Mouse (Mus musculus): ENCODE results near the gene Ephb2. TPM values are rescaled to one million over a fixed set of nuclear protein-coding genes. Genes with fewer than 3 reads are reported as not detected.

The Ephb2 gene
- polyA plus RNA-seq, 1 experiment from 2014 or later, result 22.0 TPM

GRCm38 (mm10) chr4:136651882-136652527, 183.8 kb downstream of the Ephb2 start:
- Histone ChIP-seq H3K4me2 (replicated peaks) (no peak overlapping the region), H3K27ac (peak overlapping the region; percentile 4; the same call in 1 of the 2 replicates), H3K9ac (no peak overlapping the region), H3K4me3 (no peak overlapping the region), H3K9me3 (0 out of 2 replicates have a peak, but pooled peaks cover 2% of the 10 kb centered on the region), H3K4me1 (peaks cover 15% of the 10 kb centered on the region), H3K36me3 (peaks cover 40% of the 10 kb centered on the region), H3K27me3 (replicated peaks) (no peaks in the 10 kb centered on the region)
- WGBS, result 81% methylated on average over 13 of the region's 13 CpGs
- ATAC-seq (ENCODE audit: low FRiP score, low read depth), result peak; percentile 25; the same call in 1 of the 2 replicates

DNA sequence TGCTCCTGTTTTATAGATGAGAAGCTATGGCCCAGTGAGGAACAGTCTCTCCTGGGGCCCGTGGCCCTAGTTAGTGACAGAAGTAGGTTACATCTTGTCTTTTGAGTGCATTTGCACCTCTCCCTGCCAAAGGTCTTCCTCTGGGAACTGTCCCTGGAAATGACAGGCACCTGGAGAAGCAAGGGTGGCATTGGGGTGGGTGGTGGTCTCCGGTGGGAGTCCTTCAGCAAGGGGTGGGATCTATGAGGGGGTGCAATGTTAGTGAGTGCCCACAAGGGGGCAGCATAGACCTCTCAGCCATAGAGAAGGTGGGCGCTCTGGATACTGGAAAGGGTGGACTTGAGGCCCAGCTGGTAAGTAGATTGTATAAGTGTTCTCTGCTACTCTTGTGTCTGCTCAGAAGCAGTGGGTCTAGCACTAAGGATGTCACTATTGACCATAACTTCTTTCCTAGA, 184.4 kb downstream of the Ephb2 start:
- 67% methylated on average over 3 of the region's 3 CpGs for WGBS
- Histone ChIP-seq H3K4me3 (no peak overlapping the region), H3K36me3 (peaks cover 34% of the 10 kb centered on the region), H3K9me3 (0 out of 2 replicates have a peak, but pooled peaks cover 7% of the 10 kb centered on the region), H3K27ac (no peak overlapping the region), H3K9ac (no peak overlapping the region), H3K4me1 (peaks cover 15% of the 10 kb centered on the region), H3K27me3 (replicated peaks) (no peaks in the 10 kb centered on the region), H3K4me2 (replicated peaks) (no peak overlapping the region)
- no peak for ATAC-seq (ENCODE audit: low FRiP score, low read depth)

DNA sequence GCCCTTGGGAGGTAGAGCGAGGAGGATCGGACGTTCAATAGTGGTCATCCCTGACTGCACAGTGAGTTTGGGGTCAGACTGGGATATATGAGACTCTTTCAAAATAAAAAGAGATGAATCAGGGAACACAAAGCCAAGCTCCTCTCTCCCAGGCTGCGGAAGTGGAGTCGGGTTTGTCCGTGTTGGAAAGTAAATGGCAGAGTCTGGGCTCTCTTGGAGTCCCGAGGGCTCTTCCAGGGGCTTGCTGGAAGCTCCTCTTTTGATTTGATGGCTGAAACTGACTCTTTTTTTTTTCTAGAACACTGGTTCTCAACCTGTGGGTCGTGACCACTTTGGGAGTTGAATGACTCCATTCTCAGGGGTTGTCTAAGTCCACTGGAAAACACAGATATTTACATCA, 185.5 kb downstream of the Ephb2 start:
- no peaks in the 10 kb centered on the region for H3K27me3 ChIP-seq (replicated peaks)
- H3K9ac ChIP-seq, result no peak overlapping the region
- WGBS, result 87% methylated on average over 8 of the region's 8 CpGs
- 0 out of 2 replicates have a peak, but pooled peaks cover 7% of the 10 kb centered on the region for H3K9me3 ChIP-seq
- H3K27ac ChIP-seq, result no peak overlapping the region
- H3K4me3 ChIP-seq, result no peak overlapping the region
- ATAC-seq (ENCODE audit: low FRiP score, low read depth), result no peak
- peaks cover 15% of the 10 kb centered on the region for H3K4me1 ChIP-seq
- peaks cover 23% of the 10 kb centered on the region for H3K36me3 ChIP-seq
- H3K4me2 ChIP-seq (replicated peaks), result no peak overlapping the region

- H3K27ac ChIP-seq, result no peak overlapping the region
- no peak overlapping the region for H3K9ac ChIP-seq
- WGBS, result 42% methylated on average over 13 of the region's 13 CpGs
- peaks cover 15% of the 10 kb centered on the region for H3K4me1 ChIP-seq
- H3K4me3 ChIP-seq, result no peak overlapping the region
- no peaks in the 10 kb centered on the region for H3K27me3 ChIP-seq (replicated peaks)
- H3K9me3 ChIP-seq, result 0 out of 2 replicates have a peak, but pooled peaks cover 7% of the 10 kb centered on the region
- H3K36me3 ChIP-seq, result peaks cover 17% of the 10 kb centered on the region
- H3K4me2 ChIP-seq (replicated peaks), result 0 out of 2 replicates have a peak overlapping the region, but pooled peaks have one; percentile 2
- ATAC-seq (ENCODE audit: low FRiP score, low read depth), result no peak
Observed at GRCm38 (mm10) chr4:136649480-136650196, 186.2 kb downstream of the Ephb2 start.

GRCm38 (mm10) chr4:136648922-136649479, 186.8 kb downstream of the Ephb2 start:
- Histone ChIP-seq H3K27me3 (replicated peaks) (no peaks in the 10 kb centered on the region), H3K4me1 (peaks cover 15% of the 10 kb centered on the region), H3K4me3 (no peak overlapping the region), H3K36me3 (peaks cover 10% of the 10 kb centered on the region), H3K27ac (no peak overlapping the region), H3K9me3 (0 out of 2 replicates have a peak, but pooled peaks cover 7% of the 10 kb centered on the region), H3K9ac (no peak overlapping the region), H3K4me2 (replicated peaks) (0 out of 2 replicates have a peak overlapping the region, but pooled peaks have one; percentile 2)
- 16% methylated on average over 11 of the region's 11 CpGs for WGBS
- ATAC-seq (ENCODE audit: low FRiP score, low read depth), result no peak

GRCm38 (mm10) chr4:136638890-136639289, 196.9 kb downstream of the Ephb2 start:
- Histone ChIP-seq H3K27me3 (replicated peaks) (peaks cover 36% of the 10 kb centered on the region), H3K9ac (0 out of 2 replicates have a peak overlapping the region, but pooled peaks have one; percentile 21), H3K4me2 (replicated peaks) (peak overlapping the region; percentile 89), H3K4me1 (peaks cover 18% of the 10 kb centered on the region), H3K4me3 (no peak overlapping the region), H3K9me3 (no peaks in the 10 kb centered on the region), H3K36me3 (no peaks in the 10 kb centered on the region), H3K27ac (no peak overlapping the region)
- ATAC-seq (ENCODE audit: low FRiP score, low read depth), result no peak
- 2% methylated on average over 10 of the region's 10 CpGs for WGBS

- WGBS, result 29% methylated on average over 7 of the region's 7 CpGs
- H3K27me3 ChIP-seq (replicated peaks), result peaks cover 36% of the 10 kb centered on the region
- no peak overlapping the region for H3K27ac ChIP-seq
- peak overlapping the region; percentile 49; the same call in 1 of the 2 replicates for H3K9ac ChIP-seq
- H3K36me3 ChIP-seq, result no peaks in the 10 kb centered on the region
- peak; percentile 38 for ATAC-seq (ENCODE audit: low FRiP score, low read depth)
- H3K4me3 ChIP-seq, result no peak overlapping the region
- H3K4me1 ChIP-seq, result peaks cover 18% of the 10 kb centered on the region
- no peaks in the 10 kb centered on the region for H3K9me3 ChIP-seq
- H3K4me2 ChIP-seq (replicated peaks), result peak overlapping the region; percentile 89
Observed at GRCm38 (mm10) chr4:136638230-136638750, 197.5 kb downstream of the Ephb2 start.

- Histone ChIP-seq H3K4me2 (replicated peaks) (peak overlapping the region; percentile 89), H3K4me1 (peaks cover 18% of the 10 kb centered on the region), H3K9ac (peak overlapping the region; percentile 49), H3K36me3 (no peaks in the 10 kb centered on the region), H3K27ac (no peak overlapping the region), H3K4me3 (peak overlapping the region; percentile 49), H3K27me3 (replicated peaks) (peaks cover 39% of the 10 kb centered on the region), H3K9me3 (no peaks in the 10 kb centered on the region)
- peak; percentile 68 for ATAC-seq (ENCODE audit: low FRiP score, low read depth)
- 4% methylated on average over 76 of the region's 76 CpGs for WGBS
Observed at GRCm38 (mm10) chr4:136637563-136638229, 198.1 kb downstream of the Ephb2 start.

- no peaks in the 10 kb centered on the region for H3K9me3 ChIP-seq
- no peak overlapping the region for H3K27ac ChIP-seq
- ATAC-seq (ENCODE audit: low FRiP score, low read depth), result peak; percentile 44; the same call in 1 of the 2 replicates
- peaks cover 18% of the 10 kb centered on the region for H3K4me1 ChIP-seq
- peak overlapping the region; percentile 49 for H3K4me3 ChIP-seq
- WGBS, result 19% methylated on average over 37 of the region's 37 CpGs
- peak overlapping the region; percentile 49 for H3K9ac ChIP-seq
- no peaks in the 10 kb centered on the region for H3K36me3 ChIP-seq
- H3K27me3 ChIP-seq (replicated peaks), result peaks cover 40% of the 10 kb centered on the region
- peak overlapping the region; percentile 89 for H3K4me2 ChIP-seq (replicated peaks)
Observed at GRCm38 (mm10) chr4:136636983-136637562, 198.7 kb downstream of the Ephb2 start.

DNA sequence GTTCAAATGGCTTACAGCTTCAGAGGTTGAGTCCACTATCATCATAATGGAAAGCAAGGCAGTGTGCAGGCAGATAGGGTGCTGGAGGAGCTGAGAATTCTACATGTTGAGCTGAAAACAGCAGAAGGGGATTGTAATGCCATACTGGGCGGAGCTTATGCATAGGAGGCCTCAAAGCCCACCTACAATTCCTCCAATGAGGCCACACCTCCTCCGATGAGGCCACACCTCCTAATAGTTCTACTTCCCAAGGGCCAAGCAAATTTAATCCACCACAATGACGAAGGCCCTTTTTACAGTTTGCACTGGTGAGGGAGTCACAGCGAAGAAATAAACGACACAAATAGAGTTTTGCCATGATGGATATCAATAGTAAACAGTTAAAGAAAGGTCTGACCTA, 199.3 kb downstream of the Ephb2 start:
- Histone ChIP-seq H3K9ac (no peak overlapping the region), H3K9me3 (no peaks in the 10 kb centered on the region), H3K27ac (no peak overlapping the region), H3K4me1 (peaks cover 18% of the 10 kb centered on the region), H3K27me3 (replicated peaks) (peaks cover 40% of the 10 kb centered on the region), H3K4me3 (no peak overlapping the region), H3K4me2 (replicated peaks) (no peak overlapping the region), H3K36me3 (no peaks in the 10 kb centered on the region)
- ATAC-seq (ENCODE audit: low FRiP score, low read depth), result no peak
- 63% methylated on average over 5 of the region's 5 CpGs for WGBS

GRCm38 (mm10) chr4:136635995-136636394, 199.8 kb downstream of the Ephb2 start:
- peaks cover 40% of the 10 kb centered on the region for H3K27me3 ChIP-seq (replicated peaks)
- H3K4me2 ChIP-seq (replicated peaks), result no peak overlapping the region
- H3K9me3 ChIP-seq, result no peaks in the 10 kb centered on the region
- no peak for ATAC-seq (ENCODE audit: low FRiP score, low read depth)
- no peak overlapping the region for H3K4me3 ChIP-seq
- H3K9ac ChIP-seq, result no peak overlapping the region
- H3K27ac ChIP-seq, result no peak overlapping the region
- H3K36me3 ChIP-seq, result no peaks in the 10 kb centered on the region
- H3K4me1 ChIP-seq, result peaks cover 22% of the 10 kb centered on the region
